Mouse (Mus musculus) splenic B cell, adult 2 months (primary cell): ENCODE measurements around the gene Tle2.

Source experiments
- DNase-seq: peaks from one replicate; pipeline ENCODE4 v3.0.0-alpha.2; 2011; ENCODE audit warnings: low read depth, low spot score
- H3K27me3 ChIP-seq: 2 replicates; pipeline ENCODE4 v1.6.1; 2012; ENCODE audit warnings: mild to moderate bottlenecking, low read length, moderate library complexity, mixed read lengths; ENCODE audit not compliant: control insufficient read depth, poor library complexity, insufficient read depth, severe bottlenecking
- H3K36me3 ChIP-seq: 2 replicates; pipeline ENCODE4 v1.6.1; 2012; ENCODE audit warnings: mild to moderate bottlenecking, low read length, moderate library complexity, mixed read lengths; ENCODE audit not compliant: control insufficient read depth, poor library complexity, insufficient read depth, severe bottlenecking

Gene Tle2

GRCm38 (mm10) chr10:81546332-81546731 is 28.0 kb upstream of the Tle2 start:
- Histone ChIP-seq H3K36me3 (no peaks in the 10 kb centered on the region), H3K27me3 (no peaks in the 10 kb centered on the region)
- no peak for DNase-seq

- Histone ChIP-seq H3K27me3 (no peaks in the 10 kb centered on the region), H3K36me3 (no peaks in the 10 kb centered on the region)
- no peak for DNase-seq
Observed at GRCm38 (mm10) chr10:81546788-81547571, 27.4 kb upstream of the Tle2 start.

GRCm38 (mm10) chr10:81548944-81549343 is 25.4 kb upstream of the Tle2 start:
- DNase-seq = no peak
- no peaks in the 10 kb centered on the region for H3K36me3 ChIP-seq
- no peaks in the 10 kb centered on the region for H3K27me3 ChIP-seq

- Histone ChIP-seq H3K27me3 (no peaks in the 10 kb centered on the region), H3K36me3 (no peaks in the 10 kb centered on the region)
- DNase-seq = peak; percentile 87
Observed at GRCm38 (mm10) chr10:81550257-81550656, 24.1 kb upstream of the Tle2 start.

GRCm38 (mm10) chr10:81551597-81552102 is 22.7 kb upstream of the Tle2 start:
- H3K36me3 ChIP-seq = no peaks in the 10 kb centered on the region
- no peaks in the 10 kb centered on the region for H3K27me3 ChIP-seq
- DNase-seq = peak; percentile 96

- peak; percentile 79 for DNase-seq
- Histone ChIP-seq H3K27me3 (no peaks in the 10 kb centered on the region), H3K36me3 (no peaks in the 10 kb centered on the region)
Observed at GRCm38 (mm10) chr10:81553232-81553631, 21.1 kb upstream of the Tle2 start.

GRCm38 (mm10) chr10:81553807-81554755 is 20.3 kb upstream of the Tle2 start:
- H3K36me3 ChIP-seq = no peaks in the 10 kb centered on the region
- peak; percentile 76 for DNase-seq
- no peaks in the 10 kb centered on the region for H3K27me3 ChIP-seq

DNA sequence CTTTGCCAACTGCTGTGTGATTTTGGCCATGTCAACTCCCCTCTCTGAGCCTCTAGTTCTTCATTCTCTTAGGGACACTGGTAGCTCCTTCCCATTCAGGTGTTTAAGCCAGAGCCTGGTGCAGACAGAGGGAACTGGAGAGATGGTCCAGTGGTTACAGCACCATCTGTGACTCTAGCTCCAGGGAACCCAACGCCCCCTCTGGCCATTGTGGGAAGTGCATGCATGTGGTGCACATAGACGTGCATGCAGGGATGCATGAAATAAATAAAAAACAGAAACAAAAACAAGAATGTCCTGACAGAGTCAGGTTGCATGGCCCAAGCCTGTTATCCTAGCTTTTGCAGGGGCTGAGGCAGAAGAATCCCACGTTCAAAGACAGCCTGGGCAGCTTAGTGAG is 18.1 kb upstream of the Tle2 start:
- DNase-seq = no peak
- Histone ChIP-seq H3K36me3 (no peaks in the 10 kb centered on the region), H3K27me3 (no peaks in the 10 kb centered on the region)

DNA sequence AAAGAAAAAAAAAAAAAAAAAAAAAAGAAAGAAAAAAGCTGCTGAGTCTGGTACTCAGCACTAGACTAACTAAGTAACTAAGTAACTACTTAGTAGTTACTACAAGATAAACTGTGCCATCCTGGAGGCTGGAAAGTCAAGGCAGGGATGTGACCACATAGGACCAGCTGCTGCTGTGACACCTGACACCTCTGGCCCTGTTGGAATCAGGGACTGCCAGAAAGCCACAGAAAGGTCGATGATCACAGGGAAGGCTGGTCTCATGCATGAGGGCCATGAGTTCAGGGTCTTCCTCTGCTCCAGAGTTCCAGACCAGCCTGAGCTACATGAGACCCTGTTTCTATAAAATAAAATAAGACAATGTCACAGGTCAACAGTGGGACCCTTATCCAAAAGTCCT is 16.9 kb upstream of the Tle2 start:
- DNase-seq = no peak
- Histone ChIP-seq H3K36me3 (peaks cover 2% of the 10 kb centered on the region; the same call in 1 of the 2 replicates), H3K27me3 (no peaks in the 10 kb centered on the region)

DNA sequence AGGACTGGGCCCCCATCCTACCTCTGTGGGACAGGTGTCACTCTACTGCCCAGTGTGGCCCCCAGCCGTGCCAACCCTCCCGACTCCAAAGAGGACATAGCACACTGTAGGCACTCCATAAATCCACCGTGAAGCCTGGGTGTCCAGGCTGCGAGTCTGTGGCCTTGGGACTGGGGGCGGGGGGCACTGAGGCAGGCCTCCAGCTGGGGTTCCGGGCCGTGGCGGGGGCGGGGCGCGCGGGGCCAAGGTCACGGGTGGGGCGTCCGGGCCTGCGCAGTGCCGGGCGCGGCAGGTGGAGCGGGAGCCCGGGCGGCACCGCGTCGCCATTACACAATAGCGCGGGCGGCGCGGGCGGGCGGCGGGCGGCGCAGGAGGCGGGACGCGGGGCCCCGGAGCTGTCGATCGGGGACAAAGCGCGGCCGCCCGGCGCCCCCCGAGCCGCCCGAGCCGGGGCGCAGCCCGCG is 15.2 kb upstream of the Tle2 start, which contains the start of gene Aes:
Gene Aes (plus strand): TSS at position 326 of the 464 bp plus-strand sequence.
- DNase-seq = peak; percentile 68
- no peaks in the 10 kb centered on the region for H3K27me3 ChIP-seq
- peaks cover 2% of the 10 kb centered on the region; the same call in 1 of the 2 replicates for H3K36me3 ChIP-seq

- no peaks in the 10 kb centered on the region for H3K27me3 ChIP-seq
- DNase-seq = peak; percentile 45
- H3K36me3 ChIP-seq = peaks cover 5% of the 10 kb centered on the region
Observed at GRCm38 (mm10) chr10:81559627-81560539, 14.5 kb upstream of the Tle2 start.

DNA sequence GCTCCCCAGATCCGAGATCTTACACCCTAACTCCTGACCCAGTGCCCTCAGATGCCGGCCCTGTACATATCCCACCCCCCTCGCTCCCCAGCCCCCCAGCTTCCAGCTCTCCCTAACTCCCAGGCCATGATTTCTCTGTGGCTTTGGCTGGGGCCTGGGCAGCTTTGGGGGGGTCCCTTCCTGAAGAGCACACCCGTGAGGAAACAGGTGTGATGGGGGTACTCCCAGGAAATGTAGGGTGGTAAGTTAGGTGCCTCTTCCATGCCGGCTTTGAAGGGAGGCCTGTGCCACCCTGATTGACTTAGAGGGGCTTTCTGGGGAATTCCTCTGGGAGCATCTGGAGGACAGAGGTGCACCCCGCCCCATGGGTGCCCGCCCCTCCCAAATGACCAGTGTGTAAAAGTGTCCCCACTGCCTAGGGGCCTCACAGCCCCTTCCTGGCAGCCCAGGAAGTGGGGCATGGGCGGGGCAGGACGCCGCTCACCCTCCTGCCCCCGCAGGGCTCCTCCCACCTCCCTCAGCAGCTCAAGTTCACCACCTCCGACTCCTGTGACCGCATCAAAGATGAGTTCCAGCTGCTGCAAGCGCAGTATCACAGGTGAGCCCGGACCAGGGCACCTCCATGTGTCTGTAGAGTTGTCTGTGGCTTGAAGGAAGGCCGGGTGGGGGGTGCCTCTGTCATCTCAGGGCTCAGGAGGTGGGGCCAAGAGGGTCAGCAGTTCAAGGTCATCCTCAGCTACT is 13.5 kb upstream of the Tle2 start:
- peak; percentile 73 for DNase-seq
- Histone ChIP-seq H3K27me3 (no peaks in the 10 kb centered on the region), H3K36me3 (peaks cover 13% of the 10 kb centered on the region)

DNA sequence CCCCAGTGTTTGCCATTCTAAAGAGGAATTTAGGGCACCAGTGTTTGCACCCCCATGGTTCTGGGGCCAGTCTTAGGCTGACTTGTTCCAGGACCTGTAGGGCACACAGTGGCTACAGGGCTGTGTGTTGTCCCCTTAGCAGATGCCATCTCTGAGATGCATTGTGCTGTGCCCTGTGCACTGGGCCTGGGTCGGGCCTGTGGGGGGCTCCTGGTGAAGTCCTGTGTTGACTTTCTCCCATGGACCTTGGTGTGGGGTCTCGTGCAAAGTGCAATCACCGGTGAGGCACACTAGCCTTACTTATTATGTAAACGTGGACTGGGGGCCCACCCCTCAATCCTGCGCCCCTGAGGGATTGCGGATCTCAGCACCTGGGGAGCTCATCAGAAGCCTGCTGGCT is 11.9 kb upstream of the Tle2 start:
- H3K27me3 ChIP-seq = no peaks in the 10 kb centered on the region
- peaks cover 16% of the 10 kb centered on the region for H3K36me3 ChIP-seq
- DNase-seq = no peak
